In genomic region chr5:135628916-135629315, GRCm38 (mm10) we compare ENCODE assay signal across 16 mouse cellular contexts. TPM values are rescaled to one million over a fixed set of nuclear protein-coding genes. Genes with fewer than 3 reads are reported as not detected.
A peak's percentile ranks its signal among the peaks of the same experiment; 100 is the strongest.
DNase-seq lines count a peak whose midpoint lies in the region; ATAC-seq lines count a peak whose summit lies in the region.
"Had no signal": no experiment of that assay in that cellular context is flagged by ENCODE, and none has a peak within 500 bp of the region (broad histone marks: within the 10 kb centered on the region; RNA-seq: fewer than 3 reads in every experiment).

No protein-coding gene starts in this region.

- no peaks in the 10 kb centered on the region for H3K9me3 ChIP-seq in megakaryocyte, embryonic 14.5 days
- H3K9me3 ChIP-seq in neural tube, embryonic 15.5 days (replicated peaks), result no peaks in the 10 kb centered on the region
- H3K9me3 ChIP-seq: heart, embryonic 15.5 days had no signal

- H3K36me3 ChIP-seq in megakaryocyte, embryonic 14.5 days (replicated peaks; ENCODE audit: low read length), result no peaks in the 10 kb centered on the region
- H3K36me3 ChIP-seq in neural tube, embryonic 15.5 days, result no peaks in the 10 kb centered on the region
- H3K36me3 ChIP-seq: heart, embryonic 15.5 days had no signal

- no peaks in the 10 kb centered on the region for H3K27me3 ChIP-seq in megakaryocyte, embryonic 14.5 days (replicated peaks)
- H3K27me3 ChIP-seq in neural tube, embryonic 15.5 days (replicated peaks), result no peaks in the 10 kb centered on the region
- H3K27me3 ChIP-seq: heart, embryonic 15.5 days; Patski had no signal

- H3K4me3 ChIP-seq in megakaryocyte, embryonic 14.5 days (replicated peaks), result peak overlapping the region; percentile 29
- no peak overlapping the region for H3K4me3 ChIP-seq in brown adipose tissue, adult 24 weeks (ENCODE audit: insufficient read depth, low read depth, low read length)
- no peak overlapping the region for H3K4me3 ChIP-seq in neural tube, embryonic 15.5 days (replicated peaks)
- H3K4me3 ChIP-seq: heart, embryonic 15.5 days had no signal

- WGBS in neural tube, embryonic 15.5 days, result 44% methylated on average over 10 of the region's 10 CpGs

- H3K27ac ChIP-seq in brown adipose tissue, adult 24 weeks (replicated peaks; ENCODE audit: low read depth, low read length), result peak overlapping the region; percentile 10; the same call in 1 of the 2 replicates
- H3K27ac ChIP-seq in neural tube, embryonic 15.5 days (replicated peaks), result no peak overlapping the region
- H3K27ac ChIP-seq: heart, embryonic 15.5 days had no signal

- no peak for ATAC-seq in CD4-positive, CD25-positive, alpha-beta regulatory T cell, adult 4 months
- ATAC-seq in megakaryocyte, adult 5-6 weeks (ENCODE audit: poor library complexity, severe bottlenecking), result no peak
- ATAC-seq in neural tube, embryonic 15.5 days (ENCODE audit: low FRiP score), result no peak
- ATAC-seq: Patski had no signal

- H3K4me2 ChIP-seq in neural tube, embryonic 15.5 days, result peak overlapping the region; percentile 30; the same call in 1 of the 2 replicates
- H3K4me2 ChIP-seq: heart, embryonic 15.5 days had no signal

- peaks cover 44% of the 10 kb centered on the region for H3K4me1 ChIP-seq in megakaryocyte, embryonic 14.5 days
- H3K4me1 ChIP-seq in brown adipose tissue, adult 24 weeks (ENCODE audit: control insufficient read depth, insufficient read depth, insufficient read length, low read length), result no peaks in the 10 kb centered on the region
- H3K4me1 ChIP-seq in neural tube, embryonic 15.5 days, result peaks cover 9% of the 10 kb centered on the region

- peak; percentile 12 for DNase-seq in CD4-positive, CD25-positive, alpha-beta regulatory T cell, adult 2 months (ENCODE audit: low read depth, low spot score)
- no peak for DNase-seq in adrenal gland, postnatal 4 days (ENCODE audit: low spot score in 2 of 2)
- no peak for DNase-seq in adrenal gland, adult 8-10 months
- DNase-seq: adrenal gland, postnatal 10 days; cerebellum, adult 8-10 months; gastrocnemius, postnatal 14 days; kidney, adult 11 months; kidney, postnatal 4 days had no signal

- no peak overlapping the region for H3K9ac ChIP-seq in neural tube, embryonic 15.5 days (replicated peaks)
- H3K9ac ChIP-seq: heart, embryonic 15.5 days had no signal

RNA-seq across cellular contexts. Expression of gene Rhbdd2, which starts 3.5 kb away (rescaled TPM):
- 10 to 100 TPM; 17.6 to 36.8 TPM for polyA plus RNA-seq in CD4-positive, CD25-positive, alpha-beta regulatory T cell, adult 4 months (2017; shearing (Covaris generic))
- polyA plus RNA-seq in megakaryocyte, embryonic 14.5 days (2012; ENCODE audit: insufficient read depth, low replicate concordance), result 12.9 and 48.0 TPM in 2 replicates
- 3.8 and 8.6 TPM in 2 replicates for total RNA-seq in megakaryocyte, adult 5-6 weeks (2015)
- 1.8 and 3.4 TPM in 2 replicates for total RNA-seq in megakaryocyte, adult 5-6 weeks (2017)
- polyA plus RNA-seq in brown adipose tissue, adult 24 weeks (2012; ENCODE audit: insufficient read depth, insufficient read length, missing spikeins), result 11.7 and 21.0 TPM in 2 replicates
- 91.1 and 94.6 TPM in 2 replicates for polyA plus RNA-seq in neural tube, embryonic 15.5 days (2015; fragmentation: Nextera tagmentation; extraction: Ambion mirVana)
- total RNA-seq in adrenal gland, postnatal 4 days (2021), result 10 to 100 TPM; 54.4 to 55.1 TPM
- total RNA-seq in adrenal gland, adult 8-10 months (2022), result 10 to 100 TPM; 46.0 to 64.8 (median 57.1) TPM

RNA-seq across cellular contexts. Expression of gene Por, which starts 40.9 kb away (rescaled TPM):
- polyA plus RNA-seq in CD4-positive, CD25-positive, alpha-beta regulatory T cell, adult 4 months (2017; shearing (Covaris generic)), result 10 to 100 TPM; 28.9 to 69.0 TPM
- polyA plus RNA-seq in megakaryocyte, embryonic 14.5 days (2012; ENCODE audit: insufficient read depth, low replicate concordance), result 112 and 330 TPM in 2 replicates
- 29.6 and 31.1 TPM in 2 replicates for total RNA-seq in megakaryocyte, adult 5-6 weeks (2015)
- total RNA-seq in megakaryocyte, adult 5-6 weeks (2017), result 45.9 and 49.7 TPM in 2 replicates
- polyA plus RNA-seq in brown adipose tissue, adult 24 weeks (2012; ENCODE audit: insufficient read depth, insufficient read length, missing spikeins), result 138 and 156 TPM in 2 replicates
- 91.6 and 92.1 TPM in 2 replicates for polyA plus RNA-seq in neural tube, embryonic 15.5 days (2015; fragmentation: Nextera tagmentation; extraction: Ambion mirVana)
- 100 to 1,000 TPM; 168 to 190 TPM for total RNA-seq in adrenal gland, postnatal 4 days (2021)
- total RNA-seq in adrenal gland, adult 8-10 months (2022), result 100 to 1,000 TPM; 229 to 400 (median 271) TPM

RNA-seq across cellular contexts. Expression of gene Ccl24, which starts 56.1 kb away (rescaled TPM):
- polyA plus RNA-seq in CD4-positive, CD25-positive, alpha-beta regulatory T cell, adult 4 months (2017; shearing (Covaris generic)), result not detected
- not detected in 2 replicates for polyA plus RNA-seq in megakaryocyte, embryonic 14.5 days (2012; ENCODE audit: insufficient read depth, low replicate concordance)
- total RNA-seq in megakaryocyte, adult 5-6 weeks (2015), result 0.25 and 3.5 TPM in 2 replicates
- 0.37 TPM in 1 of 2 replicates, not detected in the other for total RNA-seq in megakaryocyte, adult 5-6 weeks (2017)
- polyA plus RNA-seq in brown adipose tissue, adult 24 weeks (2012; ENCODE audit: insufficient read depth, insufficient read length, missing spikeins), result 4.9 and 13.4 TPM in 2 replicates
- 2.1 and 9.5 TPM in 2 replicates for polyA plus RNA-seq in neural tube, embryonic 15.5 days (2015; fragmentation: Nextera tagmentation; extraction: Ambion mirVana)
- 1 to 10 TPM; 2.4 to 3.0 TPM for total RNA-seq in adrenal gland, postnatal 4 days (2021)
- total RNA-seq in adrenal gland, adult 8-10 months (2022), result 1 to 10 TPM in 1 of 4 experiments, under 1 TPM in 2, not detected in 1; 0.55 to 2.0 (median 0.71) TPM
- total RNA-seq: left cerebral cortex, adult 8-10 months had no signal
- polyA plus RNA-seq: Patski had no signal
